Mouse (Mus musculus): ENCODE results near the gene Kdm2b. TPM values are rescaled to one million over a fixed set of nuclear protein-coding genes. Genes with fewer than 3 reads are reported as not detected.
A peak's percentile ranks its signal among the peaks of the same experiment; 100 is the strongest.

Gene Kdm2b
- polyA plus RNA-seq, 1 experiment = 24.2 TPM

DNA sequence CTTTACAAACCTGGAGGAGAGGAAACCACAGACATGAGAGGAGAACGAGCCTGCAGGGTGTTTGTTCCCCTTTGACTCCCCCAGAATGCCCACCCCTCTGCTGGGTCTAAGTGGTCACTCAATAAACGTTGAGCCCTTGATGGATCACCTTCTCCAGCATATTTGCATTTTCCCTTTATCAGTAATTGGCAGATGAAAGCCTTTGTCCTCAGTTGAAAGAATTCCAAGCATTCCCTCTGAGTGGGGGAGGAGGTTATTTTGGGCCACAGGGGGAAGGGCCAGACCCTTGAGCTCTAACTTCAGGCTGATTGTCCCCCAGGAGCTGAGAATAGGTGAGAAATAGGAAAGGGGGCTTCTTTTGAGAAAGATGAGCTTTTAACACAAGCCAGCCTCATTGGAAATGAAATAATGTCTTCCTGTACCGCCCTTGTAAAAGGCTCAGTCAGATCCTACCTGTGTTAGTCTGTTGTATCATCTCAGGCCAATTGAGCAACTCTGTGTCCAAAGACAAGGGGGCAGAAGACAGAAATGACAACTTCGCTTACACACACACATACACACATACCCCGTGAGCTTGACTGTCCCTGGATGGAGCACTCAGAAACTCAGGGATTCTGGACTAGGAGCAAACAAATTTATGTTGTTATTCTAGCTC is 1.9 kb upstream of the Kdm2b start:
- no peak for TF ChIP-seq CTCF (IDR thresholded peaks at IDR 0.05; ENCODE audit: control insufficient read depth, insufficient read depth, low read length)
- TF ChIP-seq POLR2A (IDR thresholded peaks at IDR 0.05; ENCODE audit: borderline replicate concordance, control insufficient read depth, low read depth, low read length) = no peak
- Histone ChIP-seq H3K4me3 (replicated peaks; ENCODE audit: control insufficient read depth, low read depth, low read length) (no peak overlapping the region), H3K27ac (ENCODE audit: control insufficient read depth, insufficient read depth, low read depth, low read length, poor library complexity) (no peak overlapping the region), H3K4me1 (ENCODE audit: control insufficient read depth, insufficient read depth, low read length) (no peaks in the 10 kb centered on the region; the same call in 1 of the 2 replicates)
- WGBS = 49% methylated on average over 5 of the region's 5 CpGs

DNA sequence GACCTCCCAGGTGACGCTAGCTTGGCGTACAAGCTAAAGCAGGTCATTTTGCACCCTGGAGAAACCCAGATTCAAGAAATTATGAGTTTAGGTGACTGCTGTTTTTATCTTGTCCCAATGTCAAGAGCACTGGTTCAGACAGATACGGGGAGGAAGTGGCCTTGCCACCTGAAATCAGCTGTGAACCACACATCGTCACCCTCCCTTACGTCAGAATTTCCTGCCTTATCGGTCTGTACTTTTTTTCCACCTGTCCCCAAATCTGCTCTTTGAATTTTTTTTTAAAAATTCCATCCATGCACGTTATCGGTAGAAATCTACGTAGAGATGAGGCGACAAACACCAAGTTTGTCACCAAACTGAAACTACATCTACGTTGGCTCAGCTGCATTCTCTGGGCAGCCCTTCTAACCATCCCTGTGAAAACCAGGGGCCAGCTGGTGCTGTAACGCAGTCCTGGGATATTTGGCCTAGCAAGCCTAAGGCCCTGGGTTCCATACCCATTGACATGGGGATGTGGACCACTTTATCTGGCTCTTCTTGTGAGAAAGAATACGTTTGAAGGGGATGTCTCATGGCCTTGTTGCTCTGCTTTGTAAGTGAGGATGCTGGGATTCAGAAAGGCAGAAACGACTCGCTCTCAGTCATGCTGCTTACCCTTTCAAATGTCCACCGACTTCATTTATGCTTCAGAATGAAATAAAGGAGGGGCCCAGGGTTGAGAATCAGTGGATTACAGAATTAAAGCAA is 963 bp upstream of the Kdm2b start:
- Histone ChIP-seq H3K4me1 (ENCODE audit: control insufficient read depth, insufficient read depth, low read length) (no peaks in the 10 kb centered on the region; the same call in 1 of the 2 replicates), H3K27ac (ENCODE audit: control insufficient read depth, insufficient read depth, low read depth, low read length, poor library complexity) (peak overlapping the region; percentile 54; the same call in 1 of the 2 replicates), H3K4me3 (replicated peaks; ENCODE audit: control insufficient read depth, low read depth, low read length) (no peak overlapping the region)
- TF ChIP-seq POLR2A (IDR thresholded peaks at IDR 0.05; ENCODE audit: borderline replicate concordance, control insufficient read depth, low read depth, low read length) (no peak), CTCF (IDR thresholded peaks at IDR 0.05; ENCODE audit: control insufficient read depth, insufficient read depth, low read length) (no peak)
- 22% methylated on average over 16 of the region's 16 CpGs for WGBS

DNA sequence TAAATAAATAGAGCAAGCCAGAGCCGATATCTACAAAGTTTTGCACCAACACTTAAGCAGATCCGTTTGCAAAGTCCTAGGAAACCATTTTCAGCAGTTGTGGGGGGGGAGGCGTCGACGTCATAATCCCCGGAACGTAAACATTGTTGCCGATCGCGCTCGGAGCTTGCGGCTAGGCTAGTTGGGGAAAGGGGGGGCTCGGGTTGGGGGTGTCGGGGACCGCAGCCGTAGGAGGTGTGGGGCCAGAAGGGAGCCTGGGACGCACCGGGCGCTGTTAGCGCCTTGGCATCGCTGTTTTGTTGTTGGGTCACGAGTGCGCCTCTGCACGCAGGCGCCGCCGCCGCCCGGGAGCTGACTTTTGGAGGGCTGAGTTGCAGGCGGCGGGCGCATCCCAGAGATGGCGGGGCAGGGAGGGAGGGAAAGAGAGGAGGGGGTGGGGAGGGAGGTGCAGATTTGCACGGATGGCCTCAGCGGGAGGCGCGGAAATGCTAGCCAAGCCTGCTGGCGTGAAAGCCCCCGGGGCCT is 560 bp downstream of the Kdm2b start:
- Histone ChIP-seq H3K4me3 (replicated peaks; ENCODE audit: control insufficient read depth, low read depth, low read length) (peak overlapping the region; percentile 58), H3K27ac (ENCODE audit: control insufficient read depth, insufficient read depth, low read depth, low read length, poor library complexity) (peak overlapping the region; percentile 57), H3K4me1 (ENCODE audit: control insufficient read depth, insufficient read depth, low read length) (no peaks in the 10 kb centered on the region; the same call in 1 of the 2 replicates)
- TF ChIP-seq CTCF (IDR thresholded peaks at IDR 0.05; ENCODE audit: control insufficient read depth, insufficient read depth, low read length) (no peak), POLR2A (IDR thresholded peaks at IDR 0.05; ENCODE audit: borderline replicate concordance, control insufficient read depth, low read depth, low read length) (peak; percentile 39; the same call in 1 of the 2 replicates)
- under 1% methylated on average over 39 of the region's 39 CpGs for WGBS

DNA sequence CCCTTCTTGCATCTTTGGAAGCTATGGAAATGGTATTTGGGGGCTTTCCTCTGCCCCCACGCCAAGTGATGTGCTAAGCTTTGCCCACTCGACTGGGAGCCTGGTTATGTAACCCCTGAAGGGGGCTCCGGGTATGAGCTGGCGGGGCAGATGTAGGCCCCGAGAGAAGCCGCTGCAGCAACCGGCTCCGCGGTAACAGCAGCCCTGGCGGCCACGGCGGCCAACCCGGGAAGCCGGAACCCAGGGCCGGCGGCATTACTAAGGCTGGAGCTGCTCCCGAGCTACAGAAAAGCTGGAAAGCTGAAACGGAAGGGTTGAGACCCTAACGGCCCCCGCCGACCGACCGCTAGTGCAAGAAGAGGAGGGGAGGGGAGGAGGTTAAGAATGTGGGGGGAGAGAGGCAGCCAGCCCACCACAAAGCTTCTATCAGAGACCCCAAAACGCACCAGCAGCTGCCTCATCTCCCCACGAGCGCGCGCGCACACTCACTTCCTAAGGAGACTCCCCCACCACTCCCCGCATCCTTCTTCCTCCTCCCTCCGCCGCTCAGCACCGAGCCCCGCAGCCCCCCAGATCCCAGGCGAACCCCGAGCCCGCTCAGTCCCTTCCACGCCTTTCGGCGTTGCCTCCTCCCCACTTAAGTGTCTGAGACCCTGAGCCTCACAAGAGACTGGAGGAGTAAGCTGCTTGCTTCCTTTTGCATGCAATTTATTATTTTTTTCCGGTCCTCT is 1.4 kb downstream of the Kdm2b start:
- H3K4me3 ChIP-seq (replicated peaks; ENCODE audit: control insufficient read depth, low read depth, low read length) = peak overlapping the region; percentile 55
- no peaks in the 10 kb centered on the region; the same call in 1 of the 2 replicates for H3K4me1 ChIP-seq (ENCODE audit: control insufficient read depth, insufficient read depth, low read length)
- H3K27ac ChIP-seq (ENCODE audit: control insufficient read depth, insufficient read depth, low read depth, low read length, poor library complexity) = no peak overlapping the region; the same call in 1 of the 2 replicates
- under 1% methylated on average over 41 of the region's 41 CpGs for WGBS
- no peak for TF ChIP-seq POLR2A (IDR thresholded peaks at IDR 0.05; ENCODE audit: borderline replicate concordance, control insufficient read depth, low read depth, low read length)
- TF ChIP-seq CTCF (IDR thresholded peaks at IDR 0.05; ENCODE audit: control insufficient read depth, insufficient read depth, low read length) = no peak

DNA sequence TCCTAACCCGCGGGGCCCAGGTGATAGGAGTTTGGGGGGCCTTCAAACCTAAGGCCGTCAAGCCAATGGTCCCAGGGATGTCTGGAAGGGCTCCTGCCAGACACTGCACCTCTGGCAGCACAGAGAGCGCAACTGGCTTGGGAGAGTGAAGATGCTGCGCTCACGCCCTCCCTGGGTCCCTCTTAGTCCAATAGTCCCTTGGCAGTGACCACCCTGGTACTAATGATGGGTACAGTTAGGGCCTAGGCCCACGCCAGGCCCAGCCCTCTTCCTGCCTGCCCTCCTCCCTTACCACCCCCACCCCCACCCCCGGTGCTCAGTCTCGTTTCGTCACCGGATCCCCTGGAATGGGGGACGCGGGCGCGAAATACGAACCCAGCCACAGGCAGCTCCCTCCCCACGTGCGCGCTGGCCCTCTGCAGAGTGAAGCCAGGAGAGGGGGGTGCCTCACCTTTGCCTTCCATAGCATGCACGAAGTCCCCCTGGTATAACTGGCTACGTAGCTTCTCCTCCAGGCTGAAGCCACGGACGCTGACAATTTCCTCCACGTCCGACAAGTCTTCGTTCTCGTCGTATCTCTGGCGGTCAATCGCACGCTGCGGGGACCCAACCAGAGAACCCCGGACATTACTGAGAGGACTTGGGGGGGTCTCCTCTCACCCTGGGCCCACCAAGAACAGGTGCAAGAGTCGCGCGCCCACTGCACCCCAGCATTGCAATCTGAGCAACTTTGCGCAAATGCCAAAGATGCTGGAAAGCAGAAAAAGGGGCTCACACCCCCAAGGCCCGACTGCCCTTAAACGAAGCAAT is 2.2 kb downstream of the Kdm2b start:
- TF ChIP-seq CTCF (IDR thresholded peaks at IDR 0.05; ENCODE audit: control insufficient read depth, insufficient read depth, low read length) (no peak), POLR2A (IDR thresholded peaks at IDR 0.05; ENCODE audit: borderline replicate concordance, control insufficient read depth, low read depth, low read length) (no peak)
- Histone ChIP-seq H3K4me1 (ENCODE audit: control insufficient read depth, insufficient read depth, low read length) (no peaks in the 10 kb centered on the region; the same call in 1 of the 2 replicates), H3K4me3 (replicated peaks; ENCODE audit: control insufficient read depth, low read depth, low read length) (peak overlapping the region; percentile 55), H3K27ac (ENCODE audit: control insufficient read depth, insufficient read depth, low read depth, low read length, poor library complexity) (no peak overlapping the region)
- 8% methylated on average over 39 of the region's 39 CpGs for WGBS

DNA sequence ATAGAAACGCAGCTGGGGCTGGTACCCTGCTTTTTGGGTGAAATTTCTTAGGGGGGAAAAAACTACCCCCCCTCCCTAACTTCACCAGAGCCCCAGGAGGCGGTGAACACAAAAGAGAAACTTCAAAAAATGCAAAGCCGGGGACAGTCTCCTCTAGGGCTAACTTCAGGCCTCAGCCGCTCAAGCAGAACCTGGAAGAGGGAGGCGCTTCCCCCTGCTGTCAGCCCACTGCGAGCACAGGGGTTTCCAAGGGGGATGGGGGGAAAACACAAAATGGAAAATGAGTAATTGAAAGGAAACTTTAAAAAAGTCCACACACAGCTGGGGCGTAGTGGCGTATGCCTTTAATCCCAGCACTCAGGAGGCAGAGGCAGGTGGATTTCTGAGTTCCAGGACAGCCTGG is 3.5 kb downstream of the Kdm2b start:
- no peak overlapping the region for H3K27ac ChIP-seq (ENCODE audit: control insufficient read depth, insufficient read depth, low read depth, low read length, poor library complexity)
- TF ChIP-seq POLR2A (IDR thresholded peaks at IDR 0.05; ENCODE audit: borderline replicate concordance, control insufficient read depth, low read depth, low read length) (no peak), CTCF (IDR thresholded peaks at IDR 0.05; ENCODE audit: control insufficient read depth, insufficient read depth, low read length) (no peak)
- no peaks in the 10 kb centered on the region; the same call in 1 of the 2 replicates for H3K4me1 ChIP-seq (ENCODE audit: control insufficient read depth, insufficient read depth, low read length)
- WGBS = 73% methylated on average over 8 of the region's 8 CpGs
- H3K4me3 ChIP-seq (replicated peaks; ENCODE audit: control insufficient read depth, low read depth, low read length) = no peak overlapping the region

DNA sequence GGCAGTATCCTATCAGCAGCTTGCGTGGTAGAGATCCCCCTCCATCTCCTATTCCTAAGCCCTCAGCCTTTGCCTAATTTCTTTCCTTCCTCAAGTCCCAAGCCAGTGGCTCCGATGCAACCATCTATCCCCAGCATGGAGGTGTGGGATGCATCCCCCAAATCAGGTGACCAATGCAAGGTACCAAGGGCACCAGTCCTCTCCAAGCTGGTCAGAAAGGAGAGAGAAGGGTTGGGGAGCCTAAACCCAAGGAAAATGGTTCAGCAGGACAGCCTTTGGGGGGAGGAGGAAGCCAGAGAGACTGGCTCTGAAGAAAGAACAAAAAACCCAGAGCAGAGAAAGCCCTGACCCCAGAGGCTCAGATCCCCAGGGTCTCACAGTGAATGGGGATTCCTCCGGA is 4.3 kb downstream of the Kdm2b start:
- Histone ChIP-seq H3K4me1 (ENCODE audit: control insufficient read depth, insufficient read depth, low read length) (no peaks in the 10 kb centered on the region; the same call in 1 of the 2 replicates), H3K4me3 (replicated peaks; ENCODE audit: control insufficient read depth, low read depth, low read length) (no peak overlapping the region), H3K27ac (ENCODE audit: control insufficient read depth, insufficient read depth, low read depth, low read length, poor library complexity) (no peak overlapping the region)
- TF ChIP-seq CTCF (IDR thresholded peaks at IDR 0.05; ENCODE audit: control insufficient read depth, insufficient read depth, low read length) (no peak), POLR2A (IDR thresholded peaks at IDR 0.05; ENCODE audit: borderline replicate concordance, control insufficient read depth, low read depth, low read length) (no peak)
- 77% methylated on average over 3 of the region's 3 CpGs for WGBS
